Mouse (Mus musculus): ENCODE data around the gene Rab11fip2. TPM values are rescaled to one million over a fixed set of nuclear protein-coding genes. Genes with fewer than 3 reads are reported as not detected.

Rab11fip2 gene
- polyA plus RNA-seq, 1 experiment from 2014 or later: 10.8 TPM

DNA sequence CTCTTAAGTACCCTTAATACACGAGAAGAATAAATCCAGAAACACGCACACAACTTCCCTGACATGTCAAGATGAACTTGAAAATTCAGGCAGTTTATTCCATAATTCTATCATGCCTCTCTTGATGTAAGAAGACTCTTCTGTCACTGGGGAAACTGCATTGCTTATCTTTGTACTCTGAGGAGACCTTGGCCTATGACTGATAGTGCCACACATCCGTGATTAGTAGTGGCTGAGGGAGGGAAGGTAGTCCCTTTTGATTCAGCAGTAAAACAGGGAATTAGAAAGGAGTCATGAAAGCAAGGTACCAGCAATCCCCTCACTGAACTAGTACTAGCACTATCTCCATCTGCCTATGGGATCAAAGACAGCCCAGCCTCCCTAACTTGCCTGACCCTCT lies 22.6 kb downstream of the Rab11fip2 start:
- Histone ChIP-seq H3K36me3 (ENCODE audit: control insufficient read depth, insufficient read depth) (no peaks in the 10 kb centered on the region), H3K4me2 (ENCODE audit: low read length) (no peak overlapping the region), H3K27ac (ENCODE audit: low read length) (no peak overlapping the region), H3K4me3 (replicated peaks; ENCODE audit: low read length) (no peak overlapping the region), H3K9ac (replicated peaks; ENCODE audit: low read depth, low read length) (no peak overlapping the region), H3K27me3 (replicated peaks; ENCODE audit: control insufficient read depth, insufficient read depth, low read length) (no peaks in the 10 kb centered on the region), H3K4me1 (replicated peaks; ENCODE audit: control insufficient read depth, insufficient read depth, low read length) (no peaks in the 10 kb centered on the region), H3K9me3 (ENCODE audit: control insufficient read depth, low read length) (no peaks in the 10 kb centered on the region)
- ATAC-seq: no peak
- 79% methylated on average over 3 of the region's 3 CpGs for WGBS

DNA sequence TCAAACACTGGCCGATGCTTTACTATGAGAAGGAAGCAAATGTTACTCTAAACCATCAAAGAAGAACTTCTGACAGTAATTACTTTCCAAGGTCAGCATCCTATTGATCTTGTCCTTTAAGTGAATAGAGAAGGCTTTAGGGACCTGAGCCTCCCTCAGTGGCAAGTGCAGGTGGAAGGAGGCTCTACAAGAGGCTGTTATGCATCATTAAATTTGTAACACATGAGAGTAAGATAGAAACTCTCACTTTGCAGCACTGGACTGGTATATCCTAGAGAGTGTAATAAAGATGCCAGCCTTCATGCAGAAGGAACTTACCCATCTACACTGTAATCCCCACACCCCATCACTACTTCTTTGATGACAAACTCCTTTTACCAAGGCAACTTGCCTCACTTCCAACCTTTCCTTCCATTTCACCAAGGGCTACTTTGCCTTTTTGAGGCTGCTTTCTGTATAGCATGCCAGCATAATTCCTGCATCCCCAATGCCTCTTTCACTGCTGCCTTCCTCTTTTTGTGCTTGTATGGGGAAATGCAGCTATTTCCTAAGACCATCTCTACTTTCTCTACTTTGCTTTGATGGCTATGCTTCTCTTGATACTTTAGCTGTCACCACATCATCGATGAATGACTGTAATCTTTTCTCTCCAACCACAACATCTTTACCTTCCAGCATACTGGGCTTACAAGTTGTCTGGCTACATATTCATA lies 25.4 kb downstream of the Rab11fip2 start:
- H3K4me1 ChIP-seq (replicated peaks; ENCODE audit: control insufficient read depth, insufficient read depth, low read length): no peaks in the 10 kb centered on the region
- no peak overlapping the region for H3K9ac ChIP-seq (replicated peaks; ENCODE audit: low read depth, low read length)
- no peaks in the 10 kb centered on the region for H3K9me3 ChIP-seq (ENCODE audit: control insufficient read depth, low read length)
- ATAC-seq: no peak
- H3K27me3 ChIP-seq (replicated peaks; ENCODE audit: control insufficient read depth, insufficient read depth, low read length): no peaks in the 10 kb centered on the region
- H3K4me3 ChIP-seq (replicated peaks; ENCODE audit: low read length): no peak overlapping the region
- 85% methylated on average over 2 of the region's 2 CpGs for WGBS
- H3K36me3 ChIP-seq (ENCODE audit: control insufficient read depth, insufficient read depth): 0 out of 2 replicates have a peak, but pooled peaks cover 1% of the 10 kb centered on the region
- no peak overlapping the region for H3K27ac ChIP-seq (ENCODE audit: low read length)
- H3K4me2 ChIP-seq (ENCODE audit: low read length): no peak overlapping the region

DNA sequence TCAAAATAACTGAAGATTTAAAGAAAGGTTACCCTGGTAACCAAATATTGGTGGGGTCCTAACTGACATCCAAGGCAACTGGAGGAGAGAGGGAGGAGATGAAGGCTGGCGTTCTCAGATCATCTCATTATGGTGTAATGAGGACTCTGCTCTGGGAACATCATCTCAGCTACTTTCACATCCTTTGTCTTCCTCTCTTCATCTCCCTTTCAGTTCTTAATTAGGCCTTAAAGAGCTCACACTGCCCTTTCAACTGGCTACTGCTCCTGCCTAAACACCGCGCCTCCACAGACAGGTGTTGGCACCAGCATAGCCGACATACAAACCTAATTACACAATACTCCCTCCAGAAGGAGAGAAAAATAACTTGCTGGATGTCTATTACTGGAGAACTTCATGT lies 31.9 kb downstream of the Rab11fip2 start:
- no peaks in the 10 kb centered on the region for H3K27me3 ChIP-seq (replicated peaks; ENCODE audit: control insufficient read depth, insufficient read depth, low read length)
- H3K4me3 ChIP-seq (replicated peaks; ENCODE audit: low read length): no peak overlapping the region
- H3K4me2 ChIP-seq (ENCODE audit: low read length): no peak overlapping the region
- ATAC-seq: peak; percentile 57; the same call in 1 of the 2 replicates
- WGBS: 6% methylated on average over 4 of the region's 4 CpGs
- H3K27ac ChIP-seq (ENCODE audit: low read length): no peak overlapping the region
- H3K4me1 ChIP-seq (replicated peaks; ENCODE audit: control insufficient read depth, insufficient read depth, low read length): no peaks in the 10 kb centered on the region
- H3K9me3 ChIP-seq (ENCODE audit: control insufficient read depth, low read length): no peaks in the 10 kb centered on the region
- H3K36me3 ChIP-seq (ENCODE audit: control insufficient read depth, insufficient read depth): peaks cover 2% of the 10 kb centered on the region; the same call in 1 of the 2 replicates
- H3K9ac ChIP-seq (replicated peaks; ENCODE audit: low read depth, low read length): no peak overlapping the region

DNA sequence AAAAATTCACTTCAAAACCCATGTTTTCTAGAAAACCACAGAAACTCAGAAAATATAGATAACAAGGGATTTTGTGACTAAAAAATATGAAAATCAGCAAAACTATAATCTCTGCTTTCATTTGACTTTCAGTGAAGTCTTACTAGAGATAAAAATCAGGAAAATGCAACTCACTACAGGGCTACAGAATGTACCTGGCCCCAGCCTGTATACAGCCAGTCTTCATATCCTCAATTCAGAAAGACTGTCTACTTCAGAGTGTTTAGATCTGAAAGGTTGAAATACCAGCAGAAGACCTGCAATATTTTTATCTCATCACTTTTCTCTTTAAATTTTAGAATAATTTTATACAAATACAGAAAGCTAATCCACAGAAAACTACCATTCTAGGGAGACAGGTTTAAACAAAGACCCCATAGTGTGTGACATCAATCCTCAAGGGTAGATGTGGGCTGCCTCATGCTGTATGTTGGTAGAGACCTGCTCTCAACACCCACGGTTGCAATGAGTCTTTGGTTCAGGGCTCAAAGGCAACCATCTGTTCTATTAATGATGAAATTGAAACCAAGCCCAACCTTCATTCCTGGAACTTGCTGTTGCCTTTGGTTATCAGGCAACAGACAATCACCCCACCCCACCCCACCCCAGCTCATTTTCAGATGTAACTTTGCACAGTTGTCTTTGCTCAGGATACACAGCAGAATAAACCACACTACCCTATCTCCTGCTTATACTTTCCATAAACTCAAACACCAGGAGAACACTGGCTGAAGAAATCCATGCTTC lies 38.0 kb downstream of the Rab11fip2 start:
- Histone ChIP-seq H3K27me3 (replicated peaks; ENCODE audit: control insufficient read depth, insufficient read depth, low read length) (no peaks in the 10 kb centered on the region), H3K4me3 (replicated peaks; ENCODE audit: low read length) (no peak overlapping the region), H3K9me3 (ENCODE audit: control insufficient read depth, low read length) (no peaks in the 10 kb centered on the region), H3K27ac (ENCODE audit: low read length) (no peak overlapping the region), H3K4me2 (ENCODE audit: low read length) (no peak overlapping the region), H3K4me1 (replicated peaks; ENCODE audit: control insufficient read depth, insufficient read depth, low read length) (no peaks in the 10 kb centered on the region), H3K36me3 (ENCODE audit: control insufficient read depth, insufficient read depth) (peaks cover 3% of the 10 kb centered on the region; the same call in 1 of the 2 replicates), H3K9ac (replicated peaks; ENCODE audit: low read depth, low read length) (no peak overlapping the region)
- ATAC-seq: no peak
- 52% methylated on average over 1 of the region's 1 CpGs for WGBS

DNA sequence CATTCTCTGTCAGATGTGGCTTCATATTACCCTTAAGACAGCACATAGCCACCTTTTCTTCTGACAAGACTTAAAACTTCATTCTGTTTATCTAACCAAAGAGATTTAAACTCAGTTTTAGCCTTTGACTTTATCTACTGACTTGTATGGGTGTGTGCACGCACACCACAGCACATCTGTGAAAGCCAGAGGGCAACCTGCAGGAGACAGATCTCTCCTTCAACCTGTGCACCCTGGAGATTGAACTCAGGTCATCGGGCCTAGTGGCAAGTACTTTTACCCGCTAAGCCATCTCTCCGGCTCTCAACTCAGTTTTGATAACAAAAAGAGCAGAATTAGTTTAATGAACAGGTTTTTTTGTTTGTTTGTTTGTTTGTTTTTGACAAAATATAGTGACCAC lies 43.5 kb downstream of the Rab11fip2 start:
- Histone ChIP-seq H3K4me3 (replicated peaks; ENCODE audit: low read length) (no peak overlapping the region), H3K4me1 (replicated peaks; ENCODE audit: control insufficient read depth, insufficient read depth, low read length) (no peaks in the 10 kb centered on the region), H3K27ac (ENCODE audit: low read length) (no peak overlapping the region), H3K27me3 (replicated peaks; ENCODE audit: control insufficient read depth, insufficient read depth, low read length) (no peaks in the 10 kb centered on the region), H3K9ac (replicated peaks; ENCODE audit: low read depth, low read length) (no peak overlapping the region), H3K36me3 (ENCODE audit: control insufficient read depth, insufficient read depth) (no peaks in the 10 kb centered on the region; the same call in 1 of the 2 replicates), H3K9me3 (ENCODE audit: control insufficient read depth, low read length) (no peaks in the 10 kb centered on the region), H3K4me2 (ENCODE audit: low read length) (no peak overlapping the region)
- ATAC-seq: no peak
- whole genome bisulfite sequencing: 95% methylated on average over 4 of the region's 4 CpGs

DNA sequence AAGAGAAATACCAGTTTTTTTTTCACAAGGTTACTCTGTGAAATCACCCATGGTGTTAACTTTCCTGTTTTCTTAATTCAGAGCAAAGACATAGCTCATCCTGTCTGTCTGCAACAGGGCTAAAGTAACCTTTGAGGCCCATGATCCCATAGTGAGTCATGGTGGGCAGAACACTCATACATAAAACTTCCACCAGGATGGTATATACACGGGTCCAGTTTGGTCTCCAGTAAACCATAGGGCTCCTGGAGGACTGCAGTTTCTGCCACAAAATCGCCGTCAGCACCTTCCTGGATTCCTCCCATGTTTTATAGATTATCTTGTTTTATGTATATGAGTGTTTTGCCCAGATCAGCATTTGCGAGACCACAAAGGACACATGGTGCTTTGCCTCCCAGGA lies 45.2 kb downstream of the Rab11fip2 start:
- Histone ChIP-seq H3K27ac (ENCODE audit: low read length) (no peak overlapping the region), H3K4me3 (replicated peaks; ENCODE audit: low read length) (no peak overlapping the region), H3K9me3 (ENCODE audit: control insufficient read depth, low read length) (no peaks in the 10 kb centered on the region), H3K4me2 (ENCODE audit: low read length) (no peak overlapping the region), H3K9ac (replicated peaks; ENCODE audit: low read depth, low read length) (no peak overlapping the region), H3K27me3 (replicated peaks; ENCODE audit: control insufficient read depth, insufficient read depth, low read length) (no peaks in the 10 kb centered on the region), H3K36me3 (ENCODE audit: control insufficient read depth, insufficient read depth) (no peaks in the 10 kb centered on the region; the same call in 1 of the 2 replicates), H3K4me1 (replicated peaks; ENCODE audit: control insufficient read depth, insufficient read depth, low read length) (no peaks in the 10 kb centered on the region)
- ATAC-seq: no peak
- 92% methylated on average over 4 of the region's 4 CpGs for WGBS

DNA sequence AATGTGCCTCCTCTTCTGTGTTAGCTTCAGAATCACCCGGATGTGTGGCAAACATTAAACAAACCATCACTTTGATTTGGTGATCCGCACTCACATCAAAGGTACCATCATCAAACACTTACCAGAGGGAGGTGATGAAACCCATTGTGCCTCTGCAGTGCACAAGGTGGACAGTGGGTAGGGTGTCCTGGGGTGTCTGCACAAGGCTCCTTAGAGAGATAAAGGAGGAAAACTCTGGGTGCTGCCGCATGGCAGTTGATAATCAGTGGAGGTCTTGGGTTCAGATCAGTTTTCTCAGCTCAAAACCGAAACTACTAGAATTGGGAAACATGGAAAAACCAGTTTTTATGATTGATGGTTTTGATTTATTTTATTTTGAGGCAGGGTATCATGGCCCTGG lies 54.1 kb downstream of the Rab11fip2 start:
- Histone ChIP-seq H3K36me3 (ENCODE audit: control insufficient read depth, insufficient read depth) (no peaks in the 10 kb centered on the region), H3K27ac (ENCODE audit: low read length) (no peak overlapping the region), H3K4me1 (replicated peaks; ENCODE audit: control insufficient read depth, insufficient read depth, low read length) (no peaks in the 10 kb centered on the region), H3K9ac (replicated peaks; ENCODE audit: low read depth, low read length) (no peak overlapping the region), H3K9me3 (ENCODE audit: control insufficient read depth, low read length) (no peaks in the 10 kb centered on the region), H3K4me2 (ENCODE audit: low read length) (no peak overlapping the region), H3K27me3 (replicated peaks; ENCODE audit: control insufficient read depth, insufficient read depth, low read length) (no peaks in the 10 kb centered on the region), H3K4me3 (replicated peaks; ENCODE audit: low read length) (no peak overlapping the region)
- no peak for ATAC-seq
- WGBS: 54% methylated on average over 4 of the region's 4 CpGs

DNA sequence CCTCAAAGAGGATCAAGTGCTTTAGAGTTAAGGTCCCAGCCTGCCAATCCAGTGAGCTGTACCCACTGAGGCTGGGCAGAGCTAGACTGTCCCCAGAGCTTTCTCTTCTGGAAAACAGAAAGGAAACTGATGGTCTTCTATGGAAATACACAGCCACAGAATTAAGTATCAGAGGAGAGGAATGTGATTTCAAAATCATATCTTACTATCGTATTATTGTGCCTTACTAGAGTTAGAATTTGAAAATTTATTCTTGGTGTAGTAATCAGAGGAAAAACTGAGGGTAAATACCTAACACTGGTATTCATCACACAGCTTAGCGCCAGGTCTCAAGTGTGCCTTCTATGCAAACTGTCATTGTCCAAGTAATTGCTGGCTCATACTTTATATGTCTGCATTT lies 54.6 kb downstream of the Rab11fip2 start:
- no peak overlapping the region for H3K27ac ChIP-seq (ENCODE audit: low read length)
- no peaks in the 10 kb centered on the region for H3K36me3 ChIP-seq (ENCODE audit: control insufficient read depth, insufficient read depth)
- no peaks in the 10 kb centered on the region for H3K4me1 ChIP-seq (replicated peaks; ENCODE audit: control insufficient read depth, insufficient read depth, low read length)
- H3K9ac ChIP-seq (replicated peaks; ENCODE audit: low read depth, low read length): no peak overlapping the region
- no peak for ATAC-seq
- H3K4me2 ChIP-seq (ENCODE audit: low read length): no peak overlapping the region
- no peak overlapping the region for H3K4me3 ChIP-seq (replicated peaks; ENCODE audit: low read length)
- 64% methylated on average over 2 of the region's 2 CpGs for WGBS
- no peaks in the 10 kb centered on the region for H3K27me3 ChIP-seq (replicated peaks; ENCODE audit: control insufficient read depth, insufficient read depth, low read length)
- no peaks in the 10 kb centered on the region for H3K9me3 ChIP-seq (ENCODE audit: control insufficient read depth, low read length)

DNA sequence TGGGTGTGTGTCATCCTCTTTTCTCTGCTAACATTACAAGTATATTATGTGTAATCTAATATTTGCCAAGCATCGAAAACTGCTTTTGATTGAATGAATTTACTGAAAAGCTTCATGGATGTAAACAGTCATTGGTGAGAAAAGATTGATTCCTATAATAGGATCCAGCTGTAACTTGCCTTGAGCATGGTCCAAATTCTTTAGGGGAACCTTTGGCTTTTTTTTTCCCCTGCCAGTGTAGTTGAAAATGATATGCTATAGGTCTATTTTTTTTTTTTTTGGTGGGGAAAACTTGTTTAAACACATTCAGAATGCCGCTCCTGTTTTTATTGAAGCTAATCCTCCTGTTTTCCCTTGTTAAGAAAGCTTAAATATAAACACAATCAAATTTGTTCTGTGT lies 55.6 kb downstream of the Rab11fip2 start:
- WGBS: 50% methylated on average over 2 of the region's 2 CpGs
- Histone ChIP-seq H3K9me3 (ENCODE audit: control insufficient read depth, low read length) (no peaks in the 10 kb centered on the region), H3K27ac (ENCODE audit: low read length) (no peak overlapping the region), H3K9ac (replicated peaks; ENCODE audit: low read depth, low read length) (no peak overlapping the region), H3K4me3 (replicated peaks; ENCODE audit: low read length) (no peak overlapping the region), H3K27me3 (replicated peaks; ENCODE audit: control insufficient read depth, insufficient read depth, low read length) (no peaks in the 10 kb centered on the region), H3K36me3 (ENCODE audit: control insufficient read depth, insufficient read depth) (no peaks in the 10 kb centered on the region), H3K4me2 (ENCODE audit: low read length) (no peak overlapping the region), H3K4me1 (replicated peaks; ENCODE audit: control insufficient read depth, insufficient read depth, low read length) (no peaks in the 10 kb centered on the region)
- ATAC-seq: no peak
